Mouse (Mus musculus): Measurements from ENCODE around the gene Ryr2. TPM values are rescaled to one million over a fixed set of nuclear protein-coding genes. Genes with fewer than 3 reads are reported as not detected.
A peak's percentile ranks its signal among the peaks of the same experiment; 100 is the strongest.
"Not testable (repeated sequence)": the region's sequence is repeated elsewhere in the genome, so short reads cannot be mapped to it uniquely, and the experiment has no call there.

The Ryr2 gene
- polyA plus RNA-seq, 2 experiments, result 0.16 to 0.19 TPM

DNA sequence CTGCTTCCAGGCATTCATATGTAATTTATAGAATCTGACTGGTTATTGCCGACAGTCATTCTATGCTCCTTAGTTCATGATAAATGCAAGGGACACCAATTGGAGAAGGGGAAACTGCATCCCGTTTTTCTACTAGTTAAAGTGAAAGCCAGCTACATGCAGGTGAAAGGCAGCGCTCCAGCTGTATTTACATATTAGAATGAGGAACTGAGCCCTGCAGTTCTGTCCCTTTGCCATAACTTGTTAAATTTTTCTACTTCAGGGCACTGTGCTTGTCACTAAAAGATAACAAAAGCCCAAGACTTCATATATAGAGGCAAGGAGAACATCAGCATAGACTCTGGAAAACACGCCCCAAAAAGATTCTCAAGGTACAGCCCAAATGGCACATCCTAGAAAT is 165.0 kb downstream of the Ryr2 start:
- Histone ChIP-seq H3K9me3 (ENCODE audit: control insufficient read depth, low read length) (no peaks in the 10 kb centered on the region), H3K27me3 (ENCODE audit: control insufficient read depth, insufficient read depth, low read length) (no peaks in the 10 kb centered on the region), H3K4me1 (replicated peaks; ENCODE audit: control insufficient read depth in 2 of 2, insufficient read depth in 2 of 2, low read length in 1 of 2) (no peaks in the 10 kb centered on the region), H3K27ac (no peak overlapping the region), H3K4me3 (ENCODE audit: insufficient read depth in 1 of 2, low read depth in 2 of 2, low read length in 2 of 2) (no peak overlapping the region), H3K36me3 (replicated peaks; ENCODE audit: control insufficient read depth, insufficient read depth, low read depth) (no peaks in the 10 kb centered on the region), H3K9ac (replicated peaks) (no peak overlapping the region), H3K4me2 (ENCODE audit: low read depth) (no peak overlapping the region)
- 49% methylated on average over 4 of the region's 4 CpGs for whole genome bisulfite sequencing (ENCODE audit: insufficient replicate concordance)
- ATAC-seq (ENCODE audit: insufficient read depth) (no peak), DNase-seq (ENCODE audit: low read depth in 3 of 3, low spot score in 3 of 3) (no peak)
- TF ChIP-seq CTCF (IDR thresholded peaks at IDR 0.05; ENCODE audit: low read depth) (no peak), EP300 (IDR thresholded peaks at IDR 0.05; ENCODE audit: low read depth) (no peak)

DNA sequence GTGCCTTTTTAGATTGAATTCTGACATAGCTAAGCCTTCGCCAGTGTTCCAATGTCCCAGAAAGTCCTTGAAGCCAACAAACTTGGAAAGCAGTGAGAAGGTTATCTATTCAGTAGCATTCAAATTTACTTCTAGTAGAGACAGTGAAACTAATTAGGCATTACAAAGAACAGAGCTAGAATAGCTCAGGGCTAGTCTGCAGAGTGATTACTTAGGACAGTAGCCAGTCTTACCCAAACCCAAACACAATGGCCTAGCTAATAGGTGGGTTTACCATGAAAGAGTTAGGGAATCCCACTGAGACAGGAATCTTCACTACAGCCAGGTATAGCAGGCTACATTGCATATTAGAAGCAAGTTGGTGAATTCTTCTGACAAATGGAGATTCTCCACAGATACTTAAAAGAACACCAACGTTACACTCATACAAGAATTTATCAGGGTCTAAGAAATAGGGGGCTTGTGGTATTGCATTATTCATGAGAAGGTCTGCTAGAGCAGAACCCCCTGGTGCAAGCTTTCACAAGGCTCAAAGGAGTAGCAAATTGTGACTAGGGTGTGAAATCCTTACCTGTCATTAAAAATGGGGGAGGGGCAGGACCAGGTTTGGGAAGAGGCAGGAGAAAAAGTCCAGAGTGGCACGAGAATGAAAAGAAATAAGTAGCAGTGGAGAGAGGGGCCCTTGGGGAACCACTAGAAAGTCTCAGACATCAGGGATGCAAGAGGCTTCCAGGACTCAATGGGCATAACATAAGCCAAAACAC is 172.3 kb downstream of the Ryr2 start:
- not testable (repeated sequence) for H3K9ac ChIP-seq (replicated peaks); H3K4me2 ChIP-seq (ENCODE audit: low read depth); DNase-seq (ENCODE audit: low read depth in 3 of 3, low spot score in 3 of 3); ATAC-seq (ENCODE audit: insufficient read depth); H3K4me1 ChIP-seq (replicated peaks; ENCODE audit: control insufficient read depth in 2 of 2, insufficient read depth in 2 of 2, low read length in 1 of 2); H3K36me3 ChIP-seq (replicated peaks; ENCODE audit: control insufficient read depth, insufficient read depth, low read depth); H3K9me3 ChIP-seq (ENCODE audit: control insufficient read depth, low read length); H3K4me3 ChIP-seq (ENCODE audit: insufficient read depth in 1 of 2, low read depth in 2 of 2, low read length in 2 of 2); H3K27ac ChIP-seq; H3K27me3 ChIP-seq (ENCODE audit: control insufficient read depth, insufficient read depth, low read length)
- 52% methylated on average over 3 of the region's 3 CpGs for WGBS (ENCODE audit: insufficient replicate concordance)

DNA sequence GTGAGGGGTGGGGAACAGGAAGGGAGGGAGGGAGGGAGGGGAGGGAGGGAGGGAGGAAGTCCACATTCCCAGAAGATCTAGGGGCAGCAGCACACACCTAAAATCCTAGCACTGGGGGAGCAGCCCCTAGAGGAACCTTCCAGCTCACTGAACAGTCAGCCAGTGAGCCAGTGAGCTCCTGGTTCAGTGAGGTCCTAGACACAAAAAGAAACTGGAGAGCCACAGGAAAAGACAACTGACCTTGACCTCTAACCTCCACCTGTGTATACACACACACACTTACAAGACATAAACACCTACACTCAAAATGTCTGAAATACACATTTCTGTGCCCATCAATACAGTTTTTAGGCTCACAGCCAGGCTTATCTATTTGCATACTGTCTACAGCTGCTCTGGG is 173.4 kb downstream of the Ryr2 start:
- Histone ChIP-seq H3K4me2 (ENCODE audit: low read depth) (no peak overlapping the region), H3K4me1 (replicated peaks; ENCODE audit: control insufficient read depth in 2 of 2, insufficient read depth in 2 of 2, low read length in 1 of 2) (no peaks in the 10 kb centered on the region; a peak in 1 of 4 replicates), H3K36me3 (replicated peaks; ENCODE audit: control insufficient read depth, insufficient read depth, low read depth) (no peaks in the 10 kb centered on the region), H3K4me3 (ENCODE audit: insufficient read depth in 1 of 2, low read depth in 2 of 2, low read length in 2 of 2) (no peak overlapping the region), H3K27ac (no peak overlapping the region), H3K9ac (replicated peaks) (no peak overlapping the region), H3K9me3 (ENCODE audit: control insufficient read depth, low read length) (no peaks in the 10 kb centered on the region), H3K27me3 (ENCODE audit: control insufficient read depth, insufficient read depth, low read length) (no peaks in the 10 kb centered on the region)
- TF ChIP-seq CTCF (IDR thresholded peaks at IDR 0.05; ENCODE audit: low read depth) (no peak), EP300 (IDR thresholded peaks at IDR 0.05; ENCODE audit: low read depth) (no peak)
- no peak for ATAC-seq (ENCODE audit: insufficient read depth)
- no peak for DNase-seq (ENCODE audit: low read depth in 3 of 3, low spot score in 3 of 3)

DNA sequence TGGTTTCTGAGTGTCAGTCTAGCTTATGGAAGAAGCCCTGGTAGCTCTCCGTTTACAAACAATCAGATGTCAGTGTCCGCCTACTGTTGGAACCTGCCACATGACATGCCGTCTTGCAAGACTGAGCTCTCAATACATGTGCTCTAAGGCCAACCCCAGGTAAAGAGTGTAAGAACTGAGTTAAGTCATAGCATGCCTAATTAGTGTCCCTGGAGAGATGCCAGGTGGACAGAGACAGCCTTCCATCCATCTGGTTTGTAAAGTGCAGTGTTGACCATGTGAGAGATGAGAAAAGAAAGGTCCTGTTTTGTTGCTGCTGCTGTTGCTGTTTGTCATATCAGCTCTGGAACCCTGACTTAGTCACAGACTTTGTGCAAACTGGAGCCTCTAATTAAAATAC is 178.0 kb downstream of the Ryr2 start:
- TF ChIP-seq CTCF (IDR thresholded peaks at IDR 0.05; ENCODE audit: low read depth) (no peak), EP300 (IDR thresholded peaks at IDR 0.05; ENCODE audit: low read depth) (no peak)
- DNase-seq (ENCODE audit: low read depth in 3 of 3, low spot score in 3 of 3), result no peak
- Histone ChIP-seq H3K27me3 (ENCODE audit: control insufficient read depth, insufficient read depth, low read length) (no peaks in the 10 kb centered on the region), H3K4me3 (ENCODE audit: insufficient read depth in 1 of 2, low read depth in 2 of 2, low read length in 2 of 2) (no peak overlapping the region), H3K36me3 (replicated peaks; ENCODE audit: control insufficient read depth, insufficient read depth, low read depth) (no peaks in the 10 kb centered on the region), H3K4me1 (replicated peaks; ENCODE audit: control insufficient read depth in 2 of 2, insufficient read depth in 2 of 2, low read length in 1 of 2) (peaks cover 0 to 11% of the 10 kb centered on the region in 2 experiments; a peak in 3 of 4 replicates), H3K9me3 (ENCODE audit: control insufficient read depth, low read length) (no peaks in the 10 kb centered on the region), H3K4me2 (ENCODE audit: low read depth) (no peak overlapping the region), H3K9ac (replicated peaks) (no peak overlapping the region), H3K27ac (no peak overlapping the region)
- ATAC-seq (ENCODE audit: insufficient read depth), result no peak
- WGBS (ENCODE audit: insufficient replicate concordance), result 63% methylated on average over 3 of the region's 3 CpGs

DNA sequence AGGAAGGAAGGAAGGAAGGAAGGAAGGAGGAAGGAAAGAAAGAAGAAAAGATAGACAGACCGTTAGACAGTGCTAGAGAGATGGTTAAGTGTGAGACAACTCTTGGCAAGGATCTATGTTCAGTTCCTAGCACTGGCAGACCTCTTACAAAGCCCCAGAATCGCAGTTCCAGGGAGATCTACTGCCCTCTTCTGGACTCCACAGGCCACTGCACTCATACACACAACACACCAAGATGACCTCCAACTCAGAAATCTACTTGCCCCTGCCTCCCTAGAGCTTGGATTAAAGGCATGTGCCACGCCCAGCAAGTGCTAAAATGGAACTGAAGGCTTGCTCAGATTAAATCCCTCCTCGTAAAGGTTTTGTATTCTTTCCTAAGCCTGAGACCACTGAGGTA is 179.0 kb downstream of the Ryr2 start:
- H3K4me2 ChIP-seq (ENCODE audit: low read depth), result no peak overlapping the region
- H3K4me3 ChIP-seq (ENCODE audit: insufficient read depth in 1 of 2, low read depth in 2 of 2, low read length in 2 of 2), result no peak overlapping the region
- H3K27ac ChIP-seq, result no peak overlapping the region
- no peaks in the 10 kb centered on the region for H3K27me3 ChIP-seq (ENCODE audit: control insufficient read depth, insufficient read depth, low read length)
- H3K4me1 ChIP-seq (replicated peaks; ENCODE audit: control insufficient read depth in 2 of 2, insufficient read depth in 2 of 2, low read length in 1 of 2), result peaks cover 0 to 11% of the 10 kb centered on the region in 2 experiments; a peak in 3 of 4 replicates
- WGBS (ENCODE audit: insufficient replicate concordance), result 45% methylated on average over 4 of the region's 4 CpGs
- no peak for ATAC-seq (ENCODE audit: insufficient read depth)
- no peak overlapping the region for H3K9ac ChIP-seq (replicated peaks)
- no peak for DNase-seq (ENCODE audit: low read depth in 3 of 3, low spot score in 3 of 3)
- H3K36me3 ChIP-seq (replicated peaks; ENCODE audit: control insufficient read depth, insufficient read depth, low read depth), result no peaks in the 10 kb centered on the region
- no peaks in the 10 kb centered on the region for H3K9me3 ChIP-seq (ENCODE audit: control insufficient read depth, low read length)
- TF ChIP-seq EP300 (IDR thresholded peaks at IDR 0.05; ENCODE audit: low read depth) (no peak), CTCF (IDR thresholded peaks at IDR 0.05; ENCODE audit: low read depth) (peak; percentile 62)

Data from liver, embryonic 14.5 days (tissue).